Mouse (Mus musculus) midbrain, embryonic 16.5 days (tissue): ENCODE measurements around the gene 2200002D01Rik. TPM values are rescaled to one million over a fixed set of nuclear protein-coding genes. Genes with fewer than 3 reads are reported as not detected.
A peak's percentile ranks its signal among the peaks of the same experiment; 100 is the strongest.
"Not testable (repeated sequence)": the region's sequence is repeated elsewhere in the genome, so short reads cannot be mapped to it uniquely, and the experiment has no call there.

ENCODE experiments used
- ATAC-seq: fragments of 200-750 bp; cut with Nextera tagmentation; 2 replicates; pipeline ENCODE4 v1.8.0; 2017; ENCODE audit warnings: moderate TSS enrichment
- H3K27ac ChIP-seq: fragments of 300-500 bp; sonication (generic); 2 replicates; pipeline ENCODE4 v1.5.1; 2014; ENCODE audit warnings: mild to moderate bottlenecking, low read length, mixed read lengths
- H3K27me3 ChIP-seq: fragments of 300-500 bp; sonication (generic); 2 replicates; pipeline ENCODE4 v1.6.1; 2014; ENCODE audit warnings: low read depth, low read length, mixed read lengths; ENCODE audit not compliant: control insufficient read depth, insufficient read depth
- H3K36me3 ChIP-seq: fragments of 300-500 bp; sonication (generic); 2 replicates; pipeline ENCODE4 v1.6.1; 2014; ENCODE audit warnings: mild to moderate bottlenecking, low read length, moderate library complexity, mixed read lengths; ENCODE audit not compliant: control insufficient read depth, insufficient read depth
- H3K4me1 ChIP-seq: fragments of 300-500 bp; sonication (generic); 2 replicates; pipeline ENCODE4 v1.6.1; 2014; ENCODE audit warnings: mild to moderate bottlenecking, low read length, mixed read lengths; ENCODE audit not compliant: control insufficient read depth, insufficient read depth
- H3K4me2 ChIP-seq: fragments of 300-500 bp; sonication (generic); 2 replicates; pipeline ENCODE4 v1.6.1; 2014; ENCODE audit warnings: mild to moderate bottlenecking, low read length, mixed read lengths
- H3K4me3 ChIP-seq: fragments of 300-500 bp; sonication (generic); 2 replicates; pipeline ENCODE4 v1.5.1; 2014; ENCODE audit warnings: low read depth, mild to moderate bottlenecking, low read length, moderate library complexity, mixed read lengths
- H3K9ac ChIP-seq: fragments of 300-500 bp; sonication (generic); 2 replicates; pipeline ENCODE4 v1.6.1; 2014; ENCODE audit warnings: low read depth, low read length, mixed read lengths
- H3K9me3 ChIP-seq: fragments of 300-500 bp; sonication (generic); replicated peaks from 2 replicates; pipeline ENCODE4 v1.6.1; 2014; ENCODE audit warnings: mild to moderate bottlenecking, low read length, mixed read lengths; ENCODE audit not compliant: control insufficient read depth, poor library complexity, severe bottlenecking
- WGBS: fragments of 180-500 bp; shearing (Covaris S2); extraction: QIAGEN DNeasy Blood & Tissue Kit; methylation state at CpG from one replicate; pipeline ENCODE4 v1.1.7; 2014; 5-methylcytosine and 5-hydroxymethylcytosine counted together
- polyA plus RNA-seq: library from polyadenylated mRNA; unstranded; fragments of >200 nt; fragmentation: Nextera tagmentation; extraction: Ambion mirVana; gene quantifications from 2 replicates; pipeline ENCODE4 v1.2.1, GENCODE M21; 2015

2200002D01Rik gene
- polyA plus RNA-seq, 1 experiment from 2014 or later = 0.46 TPM

DNA sequence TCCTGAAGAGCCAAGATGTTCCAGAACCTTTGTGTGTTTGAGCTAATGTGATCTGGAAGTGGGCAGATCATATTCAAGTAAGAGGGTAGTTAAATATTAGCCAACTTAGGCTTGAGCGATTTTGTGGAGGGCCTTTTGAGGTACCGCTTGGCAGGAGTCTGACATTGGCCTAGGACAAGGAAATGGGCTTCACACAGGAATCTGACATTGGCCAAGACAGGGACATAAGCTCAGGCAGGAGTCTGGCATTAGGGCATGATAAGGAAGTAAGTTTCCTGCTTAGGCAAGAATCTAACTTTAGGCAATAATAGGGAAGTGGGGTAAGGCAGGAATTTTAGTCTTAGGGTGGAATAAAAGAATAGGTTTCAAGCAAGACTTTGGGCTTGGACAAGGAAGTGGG lies 34.0 kb downstream of the 2200002D01Rik start:
- 64% methylated on average over 2 of the region's 2 CpGs for WGBS
- Histone ChIP-seq H3K27ac (peak overlapping the region; percentile 32; the same call in 1 of the 2 replicates), H3K9me3 (no peaks in the 10 kb centered on the region), H3K9ac (no peak overlapping the region), H3K36me3 (no peaks in the 10 kb centered on the region), H3K27me3 (no peaks in the 10 kb centered on the region), H3K4me3 (peak overlapping the region; percentile 31; the same call in 1 of the 2 replicates), H3K4me2 (0 out of 2 replicates have a peak overlapping the region, but pooled peaks have one; percentile 58), H3K4me1 (peaks cover 8% of the 10 kb centered on the region)
- ATAC-seq = no peak

GRCm38 (mm10) chr7:29213675-29214082 lies 34.6 kb downstream of the 2200002D01Rik start, which contains the start of gene Catsperg1:
Catsperg1 (minus strand) TSS chr7:29214035.
- whole genome bisulfite sequencing = under 1% methylated on average over 20 of the region's 20 CpGs
- Histone ChIP-seq H3K36me3 (no peaks in the 10 kb centered on the region), H3K4me3 (peak within 1 kb of the TSS; percentile 31), H3K9ac (peak within 1 kb of the TSS; percentile 43; the same call in 1 of the 2 replicates), H3K9me3 (no peaks in the 10 kb centered on the region), H3K4me1 (peaks cover 8% of the 10 kb centered on the region), H3K27me3 (no peaks in the 10 kb centered on the region), H3K4me2 (peak within 1 kb of the TSS; percentile 58), H3K27ac (peak within 1 kb of the TSS; percentile 73)
- ATAC-seq = peak; percentile 89

DNA sequence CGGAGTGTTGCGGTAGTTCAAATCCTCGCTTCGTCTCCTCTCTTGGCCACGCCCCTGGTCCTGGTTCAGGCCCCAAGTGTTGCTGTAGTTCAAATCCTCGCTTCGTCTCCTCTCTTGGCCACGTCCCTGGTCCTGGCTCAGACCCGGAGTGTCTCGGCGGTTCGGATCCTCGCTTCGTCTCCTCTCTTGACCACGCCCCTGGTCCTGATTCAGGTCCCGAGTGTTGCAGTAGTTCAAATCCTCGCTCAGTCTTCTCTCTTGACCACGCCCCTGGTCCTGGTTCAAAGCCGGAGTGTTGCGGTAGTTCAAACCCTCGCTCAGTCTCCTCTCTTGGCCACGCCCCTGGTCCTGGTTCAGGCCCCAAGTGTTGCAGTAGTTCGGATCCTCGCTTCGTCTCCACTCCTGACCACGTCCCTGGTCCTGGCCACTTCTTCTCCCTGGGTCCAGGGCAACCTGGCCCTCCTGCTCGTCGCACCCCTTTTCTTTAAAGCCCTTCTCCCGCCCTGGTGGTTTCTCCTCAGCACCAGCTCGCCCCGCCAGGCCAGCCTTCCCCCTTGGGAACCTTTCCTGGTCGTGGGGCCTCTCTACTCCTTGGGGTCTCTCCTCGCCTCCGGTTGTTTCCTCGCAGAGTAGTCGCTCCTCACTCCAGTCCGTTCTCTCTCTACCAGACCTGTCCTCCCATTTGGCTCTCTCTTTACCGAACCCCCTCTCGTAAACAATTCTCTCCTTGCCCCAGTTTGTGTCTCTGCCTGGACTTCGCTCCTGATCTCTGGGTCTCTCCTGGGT lies 35.3 kb downstream of the 2200002D01Rik start:
- peak overlapping the region; percentile 58 for H3K4me2 ChIP-seq
- not testable (repeated sequence) for H3K4me1 ChIP-seq, H3K9me3 ChIP-seq, H3K27me3 ChIP-seq, H3K36me3 ChIP-seq
- 19% methylated on average over 40 of the region's 40 CpGs for WGBS
- peak; percentile 16; the same call in 1 of the 2 replicates for ATAC-seq
- H3K9ac ChIP-seq = peak overlapping the region; percentile 43; the same call in 1 of the 2 replicates
- peak overlapping the region; percentile 73 for H3K27ac ChIP-seq
- H3K4me3 ChIP-seq = peak overlapping the region; percentile 31

DNA sequence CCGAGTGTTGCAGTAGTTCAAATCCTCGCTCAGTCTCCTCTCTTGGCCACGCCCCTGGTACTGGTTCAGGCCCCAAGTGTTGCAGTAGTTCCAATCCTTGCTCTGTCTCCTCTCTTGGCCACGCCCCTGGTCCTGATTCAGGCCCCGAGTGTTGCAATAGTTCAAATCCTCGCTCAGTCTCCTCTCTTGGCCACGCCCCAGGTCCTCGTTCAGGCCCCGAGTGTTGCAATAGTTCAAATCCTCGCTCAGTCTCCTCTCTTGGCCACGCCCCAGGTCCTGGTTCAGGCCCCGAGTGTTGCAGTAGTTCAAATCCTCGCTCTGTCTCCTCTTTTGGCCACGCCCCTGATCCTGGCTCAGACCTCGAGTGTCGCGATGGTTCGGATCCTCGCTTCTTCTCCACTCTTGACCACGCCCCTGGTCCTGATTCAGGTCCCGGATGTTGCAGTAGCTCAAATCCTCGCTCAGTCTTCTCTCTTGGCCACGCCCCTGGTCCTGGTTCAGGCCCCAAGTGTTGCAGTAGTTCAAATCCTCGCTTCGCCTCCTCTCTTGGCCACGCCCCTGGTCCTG lies 36.0 kb downstream of the 2200002D01Rik start:
- H3K9ac ChIP-seq = no peak overlapping the region
- no peak for ATAC-seq
- peak overlapping the region; percentile 31 for H3K4me3 ChIP-seq
- WGBS = 15% methylated on average over 26 of the region's 26 CpGs
- no peaks in the 10 kb centered on the region for H3K9me3 ChIP-seq
- no peaks in the 10 kb centered on the region for H3K27me3 ChIP-seq
- H3K36me3 ChIP-seq = no peaks in the 10 kb centered on the region
- peaks cover 8% of the 10 kb centered on the region for H3K4me1 ChIP-seq
- no peak overlapping the region for H3K27ac ChIP-seq
- H3K4me2 ChIP-seq = peak overlapping the region; percentile 58

- Histone ChIP-seq H3K27me3 (no peaks in the 10 kb centered on the region), H3K4me2 (peak overlapping the region; percentile 58), H3K9ac (no peak overlapping the region), H3K9me3 (no peaks in the 10 kb centered on the region), H3K4me3 (peak overlapping the region; percentile 29), H3K36me3 (no peaks in the 10 kb centered on the region), H3K4me1 (peaks cover 8% of the 10 kb centered on the region), H3K27ac (no peak overlapping the region)
- WGBS = 6% methylated on average over 34 of the region's 34 CpGs
- 0 out of 2 replicates have a peak, but pooled peaks have one; percentile 22 for ATAC-seq
These were observed 36.7 kb downstream of the 2200002D01Rik start for GRCm38 (mm10) chr7:29211415-29212198.

- H3K9me3 ChIP-seq, H3K4me1 ChIP-seq, H3K36me3 ChIP-seq, H3K27ac ChIP-seq, ATAC-seq, H3K27me3 ChIP-seq, H3K9ac ChIP-seq: not testable (repeated sequence)
- Histone ChIP-seq H3K4me3 (peak overlapping the region; percentile 29), H3K4me2 (peak overlapping the region; percentile 58)
- 16% methylated on average over 15 of the region's 15 CpGs for whole genome bisulfite sequencing
These were observed 37.3 kb downstream of the 2200002D01Rik start for GRCm38 (mm10) chr7:29211013-29211412.

DNA sequence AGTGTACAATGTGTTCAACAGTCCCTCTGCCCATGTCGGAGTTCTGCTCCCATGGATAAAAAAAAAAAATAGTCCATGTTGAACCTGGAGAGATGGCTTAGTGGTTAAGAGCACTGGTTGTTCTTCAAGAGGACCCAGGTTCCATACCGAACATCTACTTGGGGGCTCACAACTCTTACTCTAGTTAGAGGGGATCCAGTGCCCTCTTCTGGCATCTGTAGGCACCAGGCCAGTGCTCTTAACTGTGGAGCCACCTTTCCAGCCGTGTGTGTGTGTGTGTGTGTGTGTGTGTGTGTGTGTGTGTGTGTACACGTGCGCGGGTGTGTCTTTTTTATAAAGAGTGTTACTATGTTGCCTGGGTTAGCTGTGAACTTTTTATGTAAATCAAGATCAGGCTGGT lies 45.7 kb downstream of the 2200002D01Rik start:
- H3K9ac ChIP-seq = no peak overlapping the region
- H3K9me3 ChIP-seq = no peaks in the 10 kb centered on the region
- no peak overlapping the region for H3K27ac ChIP-seq
- no peak for ATAC-seq
- H3K4me3 ChIP-seq = no peak overlapping the region
- no peaks in the 10 kb centered on the region for H3K36me3 ChIP-seq
- no peak overlapping the region for H3K4me2 ChIP-seq
- WGBS = 85% methylated on average over 6 of the region's 6 CpGs
- no peaks in the 10 kb centered on the region for H3K4me1 ChIP-seq
- H3K27me3 ChIP-seq = no peaks in the 10 kb centered on the region
